Mouse (Mus musculus): ENCODE results near the gene Tmem234. TPM values are rescaled to one million over a fixed set of nuclear protein-coding genes. Genes with fewer than 3 reads are reported as not detected.

Tmem234 gene
- total RNA-seq, 1 experiment from 2014 or later = 164 TPM

DNA sequence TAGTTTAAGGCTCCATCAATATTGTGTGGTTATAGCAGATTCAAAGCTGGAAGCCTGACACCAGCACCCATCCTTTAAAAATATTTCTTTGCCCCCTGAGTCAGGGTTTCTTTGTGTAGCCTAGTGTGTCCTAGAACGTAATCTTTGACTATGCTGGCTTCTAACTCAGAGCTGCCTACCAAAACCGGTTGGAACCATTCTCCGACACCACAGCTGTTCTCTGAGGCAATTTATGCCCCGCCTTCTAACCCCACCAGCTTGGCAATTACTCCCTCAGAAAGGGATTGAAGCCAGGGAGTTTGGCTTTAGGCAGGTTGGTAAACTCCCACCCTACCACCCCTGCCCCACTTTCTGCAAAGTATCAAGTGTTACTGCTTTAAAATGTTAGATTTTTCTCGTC lies 41.3 kb downstream of the Tmem234 start:
- ATAC-seq (ENCODE audit: extremely low read depth, insufficient number of reproducible peaks, low FRiP score, poor library complexity, severe bottlenecking) = no peak

DNA sequence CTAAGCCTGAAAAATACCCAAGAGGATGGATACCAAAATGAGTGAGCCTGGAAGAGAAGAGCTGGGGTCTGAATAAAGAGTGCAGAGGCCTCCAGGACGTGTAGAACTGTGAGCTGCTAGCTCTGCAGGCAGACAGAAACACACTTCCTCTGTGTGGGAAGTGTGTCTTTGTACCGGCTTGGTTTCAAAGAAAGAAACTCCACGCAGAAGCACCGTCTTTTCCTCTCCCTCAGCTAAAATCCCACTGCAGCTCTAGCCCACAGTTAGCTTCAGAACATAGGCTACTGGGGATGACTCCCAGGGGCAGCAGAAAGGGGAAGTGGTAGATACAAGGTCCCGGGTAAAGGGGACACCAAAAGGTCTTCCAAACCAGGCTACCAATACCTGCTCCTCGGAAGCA lies 44.7 kb downstream of the Tmem234 start:
- no peak for ATAC-seq (ENCODE audit: extremely low read depth, insufficient number of reproducible peaks, low FRiP score, poor library complexity, severe bottlenecking)

DNA sequence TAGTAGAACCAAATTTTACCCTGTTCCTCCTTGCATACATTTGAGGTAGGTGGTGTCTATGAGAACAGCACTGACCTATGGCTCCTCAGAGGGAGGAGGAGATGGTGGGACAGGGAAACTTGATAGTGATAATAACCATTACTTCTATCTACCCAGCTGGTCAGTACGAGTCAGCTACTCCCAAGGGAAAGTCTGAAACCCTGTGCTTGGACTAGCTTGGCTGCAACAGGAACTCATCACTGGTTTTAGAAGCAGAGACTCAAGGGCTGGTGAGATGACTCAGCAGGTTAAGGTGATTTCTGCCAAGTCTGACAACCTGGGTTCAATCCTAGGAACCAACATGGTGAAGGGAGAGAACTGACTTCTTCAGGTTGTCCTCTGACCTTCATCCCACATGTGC lies 48.2 kb downstream of the Tmem234 start:
- no peak for ATAC-seq (ENCODE audit: extremely low read depth, insufficient number of reproducible peaks, low FRiP score, poor library complexity, severe bottlenecking)

DNA sequence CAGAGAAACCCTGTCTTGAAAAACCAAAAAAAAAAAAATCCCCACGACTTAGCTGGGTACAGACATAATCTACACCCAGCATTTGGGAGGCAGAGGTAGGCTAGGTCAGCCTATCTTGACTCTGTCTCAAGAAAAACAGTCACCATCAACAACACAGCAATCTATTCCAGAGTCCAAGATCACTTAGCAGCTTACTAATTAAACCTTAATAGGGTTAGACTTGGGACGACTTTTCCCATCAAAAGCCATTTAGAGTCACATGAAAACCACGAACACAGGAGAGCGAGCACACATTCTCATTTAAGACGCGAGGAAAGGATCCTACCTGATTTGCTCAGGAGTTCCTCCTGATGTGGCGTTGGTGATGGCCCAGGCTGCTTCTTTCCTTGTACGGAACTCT lies 49.9 kb downstream of the Tmem234 start:
- ATAC-seq (ENCODE audit: extremely low read depth, insufficient number of reproducible peaks, low FRiP score, poor library complexity, severe bottlenecking) = no peak

DNA sequence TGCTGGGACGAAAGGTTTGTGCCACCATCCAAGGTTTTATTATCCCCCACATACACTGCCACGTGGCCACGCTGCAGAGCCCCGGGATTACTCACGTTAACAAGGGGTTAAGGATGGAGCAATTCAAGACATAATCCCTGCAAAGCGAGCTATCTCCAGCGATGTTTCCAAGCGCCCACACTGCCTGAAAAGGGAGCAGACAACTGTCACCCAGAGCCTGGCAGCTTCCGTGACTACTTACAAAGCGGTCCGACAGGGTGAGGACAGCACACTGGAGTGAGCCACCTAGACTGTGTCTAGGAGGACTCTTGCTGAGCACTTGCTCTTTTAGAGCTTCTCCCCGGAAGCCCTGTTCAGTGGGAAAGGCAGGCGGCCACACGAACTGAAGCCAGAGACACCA lies 54.3 kb downstream of the Tmem234 start:
- ATAC-seq (ENCODE audit: extremely low read depth, insufficient number of reproducible peaks, low FRiP score, poor library complexity, severe bottlenecking) = no peak

DNA sequence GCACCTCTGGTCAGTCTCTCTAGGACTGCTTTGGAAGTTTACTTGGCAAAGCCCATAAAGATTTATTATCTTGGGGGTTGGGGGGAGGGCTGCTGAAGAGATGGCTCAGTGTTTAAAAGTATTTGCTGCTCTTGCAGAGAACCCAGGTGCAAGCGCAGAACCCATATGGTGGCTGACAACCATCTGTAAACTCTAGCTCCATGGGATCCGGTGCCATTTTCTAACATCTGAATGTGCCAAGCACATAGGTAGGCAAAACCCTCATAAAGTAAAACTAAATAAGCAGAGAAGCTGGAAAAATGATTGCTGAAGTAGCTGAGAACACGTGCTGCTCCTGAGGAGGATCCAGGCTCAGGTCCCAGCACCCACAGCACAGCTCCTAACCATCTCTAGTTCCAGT lies 61.1 kb downstream of the Tmem234 start:
- no peak for ATAC-seq (ENCODE audit: extremely low read depth, insufficient number of reproducible peaks, low FRiP score, poor library complexity, severe bottlenecking)

DNA sequence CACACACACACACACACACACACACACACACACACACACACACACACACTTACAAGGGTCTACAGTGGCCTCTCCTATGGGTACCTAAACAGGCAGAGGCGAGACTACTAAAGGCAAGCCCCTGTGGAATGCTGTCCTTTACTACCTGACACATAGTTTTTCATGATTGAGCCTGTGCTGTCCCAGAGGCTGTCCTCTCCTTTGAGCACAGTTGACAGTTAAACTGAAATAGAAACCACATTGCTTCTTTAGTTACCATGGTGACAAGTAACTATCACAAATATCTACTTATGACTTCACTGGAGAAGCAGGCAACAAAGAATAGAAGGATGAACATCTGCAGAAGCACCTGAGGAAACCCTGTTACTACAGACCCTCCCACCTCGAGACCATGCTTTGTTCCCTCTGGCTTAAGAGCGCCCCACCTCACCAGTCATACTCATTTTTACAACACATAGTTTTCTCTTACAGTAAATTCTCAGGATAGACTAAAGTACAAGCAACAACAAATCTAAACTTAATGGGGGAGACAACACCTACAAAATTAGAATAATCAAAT lies 61.9 kb downstream of the Tmem234 start:
- ATAC-seq (ENCODE audit: extremely low read depth, insufficient number of reproducible peaks, low FRiP score, poor library complexity, severe bottlenecking) = no peak

DNA sequence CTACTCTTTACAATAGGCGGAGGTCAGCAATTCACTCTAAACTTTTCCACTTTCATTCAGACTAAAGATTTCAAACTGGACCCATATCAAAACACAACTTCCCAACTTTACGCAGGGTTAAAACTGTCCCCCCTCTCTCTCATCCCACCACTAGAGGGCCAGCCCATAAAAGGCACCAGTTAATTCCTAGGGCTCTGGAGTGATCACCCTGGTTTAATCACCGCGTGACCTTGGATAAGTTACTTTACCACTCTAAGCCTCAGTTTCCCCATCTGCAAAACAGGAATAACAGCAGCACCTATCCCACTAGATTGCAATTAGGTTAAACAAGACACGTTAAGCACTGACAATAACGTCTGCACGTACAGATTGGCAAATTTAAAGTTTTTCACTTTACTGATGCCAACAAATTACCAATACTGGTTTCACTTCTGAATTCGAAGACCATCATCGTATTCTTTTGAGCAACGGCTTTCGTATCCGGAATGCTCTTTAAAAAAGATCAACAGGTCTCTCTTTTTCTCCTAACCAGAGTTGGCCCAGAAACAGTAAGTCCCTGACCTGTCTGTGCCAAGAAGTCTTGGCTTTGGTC lies 71.1 kb downstream of the Tmem234 start:
- 0 out of 2 replicates have a peak, but pooled peaks have one; percentile 39 for ATAC-seq (ENCODE audit: extremely low read depth, insufficient number of reproducible peaks, low FRiP score, poor library complexity, severe bottlenecking)

DNA sequence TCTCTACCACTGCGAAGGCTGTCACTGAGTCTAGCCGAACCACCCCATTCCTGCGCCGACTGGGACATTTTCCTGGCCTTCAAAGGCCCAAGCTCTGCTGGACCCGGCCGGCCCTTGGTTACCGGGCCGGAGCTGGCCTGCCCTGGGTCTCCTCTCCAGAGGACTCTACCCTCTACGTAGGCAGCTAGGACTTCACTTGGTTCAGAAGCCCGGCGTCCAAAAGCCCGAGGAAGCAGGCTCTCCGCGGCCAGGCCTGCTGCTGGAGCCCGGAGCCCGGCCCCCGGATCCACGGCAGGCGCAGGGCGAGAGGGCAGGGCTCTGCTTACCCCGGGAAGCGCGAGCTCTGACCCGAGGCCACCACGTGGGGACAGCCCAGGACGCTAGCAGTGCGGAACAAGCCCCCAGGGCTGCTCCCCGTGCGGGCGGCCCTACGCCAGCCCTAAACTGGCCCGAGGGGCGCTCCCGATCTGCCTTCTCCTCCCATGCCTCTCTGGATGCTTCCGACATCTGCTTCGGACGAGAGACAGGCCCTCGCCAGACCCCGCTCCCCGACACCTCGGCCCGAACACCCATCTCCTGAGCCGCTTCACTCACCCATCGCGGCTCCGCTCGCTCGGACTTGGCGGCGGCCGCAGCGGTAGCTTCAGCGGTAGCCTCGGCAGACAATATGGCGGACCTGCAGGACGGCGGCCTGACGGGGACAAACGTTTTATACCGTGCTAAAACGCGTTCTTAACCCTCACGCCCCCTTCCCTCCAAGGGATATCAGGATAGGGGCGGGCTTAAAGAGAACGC lies 71.8 kb downstream of the Tmem234 start, which contains the start of gene Kpna6:
Kpna6 (minus strand) TSS at position 685 of the 795 bp plus-strand sequence.
- peak; percentile 87 for ATAC-seq (ENCODE audit: extremely low read depth, insufficient number of reproducible peaks, low FRiP score, poor library complexity, severe bottlenecking)

DNA sequence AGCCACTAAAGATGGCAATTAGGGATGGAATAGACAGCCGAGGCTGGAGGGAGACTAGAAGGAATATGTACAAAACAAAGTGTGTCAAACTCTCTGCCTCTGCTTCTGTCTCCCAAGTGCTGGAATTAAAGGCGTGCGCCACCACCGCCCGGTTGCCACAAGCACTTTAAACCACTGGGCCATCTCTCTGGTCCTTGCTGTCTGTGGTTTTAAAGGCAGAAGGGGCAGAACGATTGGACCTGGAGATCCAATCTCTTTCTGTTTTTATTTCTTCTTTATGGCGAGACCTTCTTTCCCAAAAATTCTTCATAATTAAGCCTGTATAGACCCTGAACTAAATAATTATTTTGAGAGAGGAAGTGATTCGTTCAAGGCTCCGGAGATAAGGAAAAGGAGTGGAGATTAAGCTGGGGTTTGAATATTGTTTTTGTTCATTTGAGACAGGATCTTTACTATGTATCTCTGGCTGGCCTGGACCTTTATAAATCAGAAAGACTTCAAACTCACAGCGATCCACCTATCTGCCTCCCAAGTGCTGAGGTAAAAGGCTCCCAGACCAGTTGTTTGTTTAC lies 72.5 kb downstream of the Tmem234 start:
- no peak for ATAC-seq (ENCODE audit: extremely low read depth, insufficient number of reproducible peaks, low FRiP score, poor library complexity, severe bottlenecking)

Other genes starting within 250 kb of the Tmem234 start
- gene Zbtb8a, start 222.6 kb upstream of the Tmem234 start, total RNA-seq (2017) = 2.3 and 3.3 TPM in 2 replicates
- gene Zbtb8b, start 159.8 kb upstream of the Tmem234 start, total RNA-seq (2017) = not detected in 2 replicates
- 94.7 and 122 TPM in 2 replicates for gene Bsdc1, start 139.1 kb upstream of the Tmem234 start, total RNA-seq (2017)
- not detected in 2 replicates for gene Tssk3, start 109.6 kb upstream of the Tmem234 start, total RNA-seq (2017)
- gene Fam229a, start 109.5 kb upstream of the Tmem234 start, total RNA-seq (2017) = not detected in 2 replicates
- 97.5 and 100 TPM in 2 replicates for gene Marcksl1, start 87.1 kb upstream of the Tmem234 start, total RNA-seq (2017)
- 81.6 and 87.7 TPM in 2 replicates for gene Hdac1, start 58.0 kb upstream of the Tmem234 start, total RNA-seq (2017)
- 54.2 and 70.1 TPM in 2 replicates for gene Lck, start 27.0 kb upstream of the Tmem234 start, total RNA-seq (2017)
- gene Fam167b, start 22.1 kb upstream of the Tmem234 start, total RNA-seq (2017) = 0.98 TPM in 1 of 2 replicates, not detected in the other
- gene Eif3i, start within 50 bp of the Tmem234 start, total RNA-seq (2017) = 72.7 and 74.6 TPM in 2 replicates
- gene Dcdc2b, start 13.6 kb downstream of the Tmem234 start, total RNA-seq (2017) = 0.49 and 3.8 TPM in 2 replicates
- gene Iqcc, start 18.4 kb downstream of the Tmem234 start, total RNA-seq (2017) = 25.7 and 27.5 TPM in 2 replicates
- gene Ccdc28b, start 23.3 kb downstream of the Tmem234 start, total RNA-seq (2017) = 42.6 and 53.2 TPM in 2 replicates
- gene Txlna, start 40.4 kb downstream of the Tmem234 start, total RNA-seq (2017) = 39.2 and 41.5 TPM in 2 replicates
- gene Kpna6, start 72.1 kb downstream of the Tmem234 start, total RNA-seq (2017) = 23.9 and 27.9 TPM in 2 replicates
- 4.4 and 5.0 TPM in 2 replicates for gene Tmem39b, start 96.2 kb downstream of the Tmem234 start, total RNA-seq (2017)
- 102 and 104 TPM in 2 replicates for gene Khdrbs1, start 141.6 kb downstream of the Tmem234 start, total RNA-seq (2017)
- gene Ptp4a2, start 210.6 kb downstream of the Tmem234 start, total RNA-seq (2017) = 328 and 348 TPM in 2 replicates

Measured in neutrophil, adult 5-6 weeks (primary cell).